Comparison of ENCODE assay signal across 23 mouse cellular contexts in the genomic region with DNA sequence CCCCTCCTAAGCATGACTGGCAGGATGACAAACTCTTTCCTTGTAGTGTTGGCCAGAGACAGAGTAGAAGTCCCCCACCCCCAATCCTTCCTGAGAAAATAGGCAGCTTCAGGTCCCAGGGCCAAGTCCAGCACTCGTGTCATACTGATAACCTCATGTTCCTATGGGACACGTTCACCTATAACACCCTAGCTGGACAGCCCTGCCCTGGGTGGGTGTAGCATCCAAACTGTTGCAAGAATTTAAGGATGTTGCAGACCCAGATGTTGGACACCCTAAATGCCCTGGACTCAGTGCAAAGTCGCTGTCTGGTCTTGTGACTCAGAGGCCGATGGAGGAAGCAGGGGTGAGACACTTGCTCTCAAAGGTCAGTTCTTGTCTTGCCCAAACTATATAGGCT.
"Had no signal": no experiment of that assay in that cellular context is flagged by ENCODE, and none has a peak within 500 bp of the region (broad histone marks: within the 10 kb centered on the region; RNA-seq: fewer than 3 reads in every experiment).

No protein-coding gene starts in this region.

- H3K27me3 ChIP-seq: intestine, embryonic 15.5 days; kidney, embryonic 15.5 days; lung, embryonic 15.5 days; midbrain, embryonic 13.5 days; neural tube, embryonic 13.5 days; stomach, embryonic 15.5 days had no signal

- H3K9ac ChIP-seq: intestine, embryonic 15.5 days; kidney, embryonic 15.5 days; lung, embryonic 15.5 days; midbrain, embryonic 13.5 days; neural tube, embryonic 13.5 days; stomach, embryonic 15.5 days had no signal

- H3K9me3 ChIP-seq: intestine, embryonic 15.5 days; kidney, embryonic 15.5 days; lung, embryonic 15.5 days; midbrain, embryonic 10.5 days; midbrain, embryonic 13.5 days; neural tube, embryonic 13.5 days; stomach, embryonic 15.5 days had no signal

- H3K27ac ChIP-seq: intestine, embryonic 15.5 days; kidney, embryonic 15.5 days; left cerebral cortex, adult 2 months; lung, embryonic 15.5 days; midbrain, embryonic 10.5 days; midbrain, embryonic 13.5 days; neural tube, embryonic 13.5 days; stomach, embryonic 15.5 days had no signal

- H3K4me3 ChIP-seq: intestine, embryonic 15.5 days; kidney, embryonic 15.5 days; left cerebral cortex, adult 2 months; lung, embryonic 15.5 days; megakaryocyte, embryonic 14.5 days; midbrain, embryonic 10.5 days; midbrain, embryonic 13.5 days; myocyte; neural tube, embryonic 13.5 days; stomach, embryonic 15.5 days had no signal

- H3K36me3 ChIP-seq: intestine, embryonic 15.5 days; kidney, embryonic 15.5 days; lung, embryonic 15.5 days; midbrain, embryonic 10.5 days; midbrain, embryonic 13.5 days; neural tube, embryonic 13.5 days; stomach, embryonic 15.5 days had no signal

- ATAC-seq: intestine, embryonic 15.5 days; midbrain, embryonic 13.5 days; midbrain, embryonic 16.5 days had no signal

- DNase-seq: kidney, adult 11 months; kidney, adult 8-10 months; kidney, postnatal 10 days; kidney, postnatal 36 days; lung, adult 18-20 months; lung, postnatal 10 days; lung, postnatal 36 days; retina, postnatal 1 day; right cerebral cortex, postnatal 25 days; spleen, adult 18-20 months; thymus, adult 18-20 months; thymus, postnatal 36 days had no signal

- H3K4me1 ChIP-seq: megakaryocyte, embryonic 14.5 days had no signal

- H3K4me2 ChIP-seq: intestine, embryonic 15.5 days; kidney, embryonic 15.5 days; lung, embryonic 15.5 days; midbrain, embryonic 13.5 days; neural tube, embryonic 13.5 days; stomach, embryonic 15.5 days had no signal
